Mouse (Mus musculus) liver, embryonic 11.5 days (tissue): Measurements from ENCODE around the gene Rfpl4. TPM values are rescaled to one million over a fixed set of nuclear protein-coding genes. Genes with fewer than 3 reads are reported as not detected.

Source experiments
- ATAC-seq: fragments of 200-750 bp; cut with Nextera tagmentation; replicated peaks from 2 replicates; pipeline ENCODE4 v1.8.0; 2017; ENCODE audit warnings: moderate number of reproducible peaks, mild to moderate bottlenecking, moderate TSS enrichment, moderate library complexity; ENCODE audit not compliant: low FRiP score
- DNase-seq: peaks from one replicate; pipeline ENCODE4 v3.0.0-alpha.2; 2017; ENCODE audit warnings: low spot score
- H3K27ac ChIP-seq: fragments of 300-500 bp; sonication (generic); 2 replicates; pipeline ENCODE4 v1.5.1; 2014; ENCODE audit warnings: mild to moderate bottlenecking, low read depth, low read length, control low read depth
- H3K27me3 ChIP-seq: fragments of 300-500 bp; sonication (generic); replicated peaks from 2 replicates; pipeline ENCODE4 v1.6.1; 2014; ENCODE audit warnings: low read length, mixed read lengths; ENCODE audit not compliant: control insufficient read depth, insufficient read depth
- H3K36me3 ChIP-seq: fragments of 300-500 bp; sonication (generic); 2 replicates; pipeline ENCODE4 v1.6.1; 2014; ENCODE audit warnings: mild to moderate bottlenecking, low read length, moderate library complexity, mixed read lengths; ENCODE audit not compliant: control insufficient read depth, insufficient read depth
- H3K4me1 ChIP-seq: fragments of 300-500 bp; sonication (generic); replicated peaks from 2 replicates; pipeline ENCODE4 v1.6.1; 2014; ENCODE audit warnings: low read length, mixed read lengths; ENCODE audit not compliant: control insufficient read depth, insufficient read depth
- H3K4me2 ChIP-seq: fragments of 300-500 bp; sonication (generic); 2 replicates; pipeline ENCODE4 v1.6.1; 2014; ENCODE audit warnings: mild to moderate bottlenecking, control low read depth, moderate library complexity
- H3K4me3 ChIP-seq: fragments of 300-500 bp; sonication (generic); 2 replicates; pipeline ENCODE4 v1.5.1; 2014; ENCODE audit warnings: low read depth, low read length, control low read depth
- H3K9ac ChIP-seq: fragments of 300-500 bp; sonication (generic); 2 replicates; pipeline ENCODE4 v1.6.1; 2014; ENCODE audit warnings: low read depth, low read length, control low read depth
- H3K9me3 ChIP-seq: fragments of 300-500 bp; sonication (generic); 2 replicates; pipeline ENCODE4 v1.6.1; 2016; ENCODE audit warnings: low read length, inconsistent platforms, mixed read lengths; ENCODE audit not compliant: control insufficient read depth
- WGBS: fragments of 180-500 bp; shearing (Covaris S2); extraction: QIAGEN DNeasy Blood & Tissue Kit; methylation state at CpG from one replicate; pipeline ENCODE4 v1.1.7; 2014; 5-methylcytosine and 5-hydroxymethylcytosine counted together
- polyA plus RNA-seq: library from polyadenylated mRNA; unstranded; fragments of >200 nt; fragmentation: Nextera tagmentation; extraction: Ambion mirVana; gene quantifications from 2 replicates; pipeline ENCODE4 v1.2.1, GENCODE M21; 2014

The Rfpl4 gene
- polyA plus RNA-seq, 1 experiment from 2014 or later = not detected

DNA sequence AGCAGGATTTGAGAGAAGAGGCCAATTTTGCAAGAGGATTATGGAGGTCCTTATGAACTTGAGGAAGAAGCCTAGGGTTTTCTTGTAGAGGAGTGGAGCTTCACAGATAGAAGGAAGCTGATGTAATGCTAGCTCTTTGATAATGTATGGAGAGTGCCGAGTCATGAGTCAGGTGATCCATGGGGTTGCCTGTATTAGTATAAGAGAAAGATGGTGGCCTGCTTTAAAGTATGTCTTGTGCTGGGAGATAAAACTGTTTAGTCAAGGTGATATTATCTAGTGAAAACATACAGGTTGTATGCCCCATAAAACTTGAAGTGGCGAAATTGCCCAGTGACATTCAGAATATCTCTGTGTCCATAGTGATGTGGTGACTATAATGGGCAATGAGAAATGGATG is 39.8 kb downstream of the Rfpl4 start:
- ATAC-seq (peak; percentile 21; the same call in 1 of the 2 replicates), DNase-seq (no peak)
- no peak overlapping the region for H3K9ac ChIP-seq
- 71% methylated on average over 2 of the region's 2 CpGs for WGBS
- H3K4me1 ChIP-seq = peaks cover 32% of the 10 kb centered on the region
- no peak overlapping the region for H3K4me3 ChIP-seq
- peaks cover 56% of the 10 kb centered on the region for H3K36me3 ChIP-seq
- peak overlapping the region; percentile 70 for H3K27ac ChIP-seq
- no peaks in the 10 kb centered on the region for H3K9me3 ChIP-seq
- no peaks in the 10 kb centered on the region for H3K27me3 ChIP-seq
- H3K4me2 ChIP-seq = no peak overlapping the region; the same call in 1 of the 2 replicates

DNA sequence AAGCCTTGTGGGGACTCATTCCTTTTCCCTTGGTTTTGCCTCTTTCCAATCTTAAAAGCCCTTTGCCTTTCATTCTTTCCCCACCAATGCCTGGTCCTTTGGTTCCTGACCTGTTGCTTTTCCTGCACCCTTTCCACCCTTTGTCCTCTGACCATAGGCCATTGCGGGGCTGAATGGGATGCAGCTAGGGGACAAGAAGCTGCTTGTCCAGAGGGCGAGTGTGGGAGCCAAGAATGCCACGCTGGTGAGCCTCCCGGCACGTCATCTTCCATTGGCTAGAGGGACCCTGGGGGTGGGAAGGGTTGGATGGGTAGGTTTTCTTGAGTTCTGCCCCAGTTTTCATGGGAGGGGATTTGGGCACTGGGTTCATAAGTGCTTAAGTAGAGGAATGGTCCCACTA is 41.8 kb downstream of the Rfpl4 start:
- ATAC-seq = no peak
- peaks cover 33% of the 10 kb centered on the region for H3K4me1 ChIP-seq
- no peak overlapping the region for H3K9ac ChIP-seq
- WGBS = 95% methylated on average over 5 of the region's 5 CpGs
- H3K4me2 ChIP-seq = no peak overlapping the region
- DNase-seq = no peak
- peaks cover 76% of the 10 kb centered on the region for H3K36me3 ChIP-seq
- H3K27me3 ChIP-seq = no peaks in the 10 kb centered on the region
- H3K9me3 ChIP-seq = no peaks in the 10 kb centered on the region
- no peak overlapping the region for H3K27ac ChIP-seq
- H3K4me3 ChIP-seq = no peak overlapping the region

DNA sequence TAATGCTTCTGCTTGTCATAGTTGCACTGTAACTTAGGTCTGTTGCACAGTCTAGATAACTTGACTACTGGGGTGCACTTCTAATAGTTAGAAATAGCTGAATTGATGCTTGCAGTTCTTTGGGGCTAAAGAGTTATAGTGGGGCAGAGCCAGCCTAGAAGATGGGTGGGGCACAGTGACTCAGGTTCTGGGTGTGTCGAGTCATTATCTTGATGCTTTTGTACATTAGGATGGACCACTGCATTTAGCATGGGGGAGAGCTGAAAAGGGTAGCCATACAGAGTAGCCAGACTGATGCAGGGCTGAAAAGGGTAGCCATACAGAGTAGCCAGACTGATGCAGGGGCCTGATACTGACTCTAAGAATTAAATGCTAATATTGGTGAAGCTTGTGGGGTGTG is 43.2 kb downstream of the Rfpl4 start:
- DNase-seq (no peak), ATAC-seq (peak; percentile 71)
- 53% methylated on average over 1 of the region's 1 CpGs for WGBS
- Histone ChIP-seq H3K4me3 (no peak overlapping the region), H3K9me3 (no peaks in the 10 kb centered on the region), H3K9ac (no peak overlapping the region), H3K36me3 (peaks cover 85% of the 10 kb centered on the region), H3K27me3 (no peaks in the 10 kb centered on the region), H3K27ac (peak overlapping the region; percentile 76), H3K4me2 (peak overlapping the region; percentile 33; the same call in 1 of the 2 replicates), H3K4me1 (peaks cover 33% of the 10 kb centered on the region)

DNA sequence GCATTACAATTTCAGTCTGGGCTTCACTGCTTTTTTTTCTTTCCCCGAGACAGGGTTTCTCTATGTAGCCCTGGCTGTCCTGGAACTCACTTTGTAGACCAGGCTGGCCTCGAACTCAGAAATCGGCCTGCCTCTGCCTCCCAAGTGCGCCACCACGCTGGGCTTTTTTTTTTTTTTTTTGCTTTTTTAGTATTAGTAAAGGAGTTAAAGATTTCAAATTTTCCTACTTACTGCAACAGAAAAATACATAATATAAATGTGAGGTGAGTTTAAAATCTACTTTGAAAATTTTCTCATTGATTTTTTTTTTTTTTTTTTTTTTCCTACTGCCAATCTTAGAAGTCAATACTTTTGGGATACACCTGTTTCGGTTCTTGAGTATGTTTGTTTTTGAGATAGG is 51.9 kb downstream of the Rfpl4 start:
- peaks cover 42% of the 10 kb centered on the region for H3K36me3 ChIP-seq
- no peak overlapping the region for H3K9ac ChIP-seq
- peak overlapping the region; percentile 100 for H3K4me2 ChIP-seq
- H3K9me3 ChIP-seq = no peaks in the 10 kb centered on the region
- peaks cover 33% of the 10 kb centered on the region for H3K4me1 ChIP-seq
- no peak overlapping the region for H3K4me3 ChIP-seq
- H3K27ac ChIP-seq = no peak overlapping the region
- ATAC-seq (no peak), DNase-seq (no peak)
- H3K27me3 ChIP-seq = no peaks in the 10 kb centered on the region
- 88% methylated on average over 6 of the region's 6 CpGs for WGBS

DNA sequence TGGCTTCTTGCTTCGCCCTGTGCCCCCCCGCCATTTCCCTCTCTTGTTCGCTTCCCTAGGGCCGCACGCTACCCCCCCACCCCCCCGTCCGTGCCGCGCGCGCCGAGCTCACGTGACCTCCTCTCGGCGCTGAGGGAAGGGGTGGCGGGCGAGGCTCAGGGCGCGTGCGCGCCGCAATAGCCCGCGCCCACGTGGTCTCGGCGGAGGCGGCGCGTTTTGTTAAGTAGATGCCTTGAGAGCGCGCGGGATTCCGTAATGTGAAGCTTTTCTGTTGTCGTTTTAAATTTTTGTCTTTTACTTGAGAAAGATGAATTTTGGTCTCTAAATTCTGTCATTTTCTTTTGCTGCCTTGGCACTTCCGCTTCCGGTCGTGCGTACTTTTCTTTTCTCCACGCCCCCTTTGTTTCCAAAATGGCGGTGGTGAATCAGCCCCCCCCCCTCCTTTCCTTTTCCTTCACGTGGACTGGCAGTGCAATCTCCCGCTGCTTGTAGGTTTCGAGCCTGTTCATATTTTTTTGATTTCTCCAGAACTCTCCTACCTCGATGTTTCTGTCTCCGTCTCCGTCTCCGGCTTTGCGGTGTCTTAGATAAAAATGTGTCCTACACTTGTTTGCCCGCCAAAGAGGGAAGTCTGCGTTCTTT is 54.3 kb downstream of the Rfpl4 start:
- Histone ChIP-seq H3K27ac (peak overlapping the region; percentile 98), H3K9ac (peak overlapping the region; percentile 98), H3K4me2 (peak overlapping the region; percentile 100), H3K4me3 (peak overlapping the region; percentile 80), H3K27me3 (peaks cover 15% of the 10 kb centered on the region), H3K9me3 (no peaks in the 10 kb centered on the region), H3K4me1 (peaks cover 37% of the 10 kb centered on the region), H3K36me3 (peaks cover 18% of the 10 kb centered on the region)
- ATAC-seq (peak; percentile 67), DNase-seq (peak; percentile 78)
- WGBS = under 1% methylated on average over 48 of the region's 51 CpGs

DNA sequence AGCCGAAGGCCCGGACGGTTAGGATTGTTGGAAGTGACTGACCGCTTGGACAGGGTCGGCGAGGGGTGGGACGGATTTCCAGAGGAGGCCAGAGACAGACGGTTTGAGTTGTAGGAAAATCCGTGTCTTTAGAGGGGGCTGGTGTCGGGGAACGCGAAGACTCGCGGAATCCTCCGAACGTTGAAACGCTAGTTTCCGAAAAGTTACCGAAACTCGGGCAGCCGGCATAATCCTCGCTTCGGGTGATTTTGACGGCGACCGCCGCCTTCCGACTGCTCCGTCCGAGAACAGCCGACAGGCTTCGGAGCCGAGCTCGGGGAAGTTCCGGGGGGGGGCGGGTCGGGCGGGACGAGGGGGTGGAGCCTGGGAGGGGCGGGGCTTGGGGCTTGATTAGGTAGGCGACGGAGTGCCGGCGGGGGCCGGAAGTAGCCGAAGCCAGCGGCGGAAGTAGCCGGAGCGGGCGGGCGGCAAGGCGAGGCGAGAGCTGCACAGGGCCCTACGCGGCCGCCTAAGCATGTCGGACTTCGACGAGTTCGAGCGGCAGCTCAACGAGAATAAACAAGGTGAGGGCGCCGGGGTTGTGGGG is 54.9 kb downstream of the Rfpl4 start, which contains the start of gene U2af2:
U2af2 (plus strand) TSS at position 370 of the 586 bp plus-strand sequence.
- no peaks in the 10 kb centered on the region for H3K9me3 ChIP-seq
- ATAC-seq = peak; percentile 79
- H3K4me3 ChIP-seq = peak within 1 kb of the TSS; percentile 80
- H3K4me2 ChIP-seq = peak within 1 kb of the TSS; percentile 100
- H3K27me3 ChIP-seq = peaks cover 22% of the 10 kb centered on the region
- DNase-seq = peak; percentile 92
- H3K27ac ChIP-seq = peak within 1 kb of the TSS; percentile 98
- peaks cover 36% of the 10 kb centered on the region for H3K4me1 ChIP-seq
- peaks cover 12% of the 10 kb centered on the region for H3K36me3 ChIP-seq
- peak within 1 kb of the TSS; percentile 98 for H3K9ac ChIP-seq
- WGBS = under 1% methylated on average over 59 of the region's 65 CpGs

DNA sequence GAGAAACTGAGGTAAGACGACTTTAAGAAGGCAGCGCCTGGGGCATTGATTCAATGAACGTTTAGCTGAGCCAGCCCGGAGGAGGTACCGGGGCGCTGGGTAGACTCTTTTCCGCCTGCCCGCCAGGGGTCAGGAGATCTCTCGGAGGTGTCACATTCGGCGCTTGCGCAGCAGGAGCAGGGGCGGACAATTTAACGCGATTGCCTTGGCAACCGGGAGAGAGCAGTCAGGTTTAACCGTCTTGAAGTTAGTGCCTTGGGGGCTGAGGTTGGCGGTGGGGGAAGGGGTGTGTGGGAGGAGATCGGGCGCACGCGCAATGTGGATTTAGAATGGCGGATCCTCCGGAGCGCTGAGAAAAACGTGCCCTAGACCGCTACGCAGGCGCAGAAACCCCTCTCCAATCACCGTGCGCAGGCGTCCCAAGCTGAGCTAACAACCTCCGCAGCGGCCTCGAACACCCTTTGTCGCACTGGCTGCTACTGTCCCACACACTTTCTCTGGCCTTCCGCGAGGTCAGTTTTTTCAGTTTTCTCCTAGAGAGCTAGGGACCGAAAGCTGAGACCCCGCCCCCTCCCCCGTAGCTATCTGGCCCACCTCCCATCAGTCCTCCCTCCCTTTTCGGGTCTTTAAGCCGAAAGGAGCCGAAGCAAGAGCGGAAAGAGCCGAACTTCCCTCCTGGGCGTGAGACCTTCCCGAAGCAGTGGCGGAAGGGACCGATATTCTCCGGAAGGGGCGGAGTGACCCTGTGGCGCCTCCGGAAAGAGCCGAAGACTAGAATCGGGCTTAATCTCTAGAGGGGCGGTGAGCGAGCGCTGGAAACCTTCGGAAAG is 55.6 kb downstream of the Rfpl4 start:
- Histone ChIP-seq H3K36me3 (peaks cover 5% of the 10 kb centered on the region), H3K27me3 (peaks cover 29% of the 10 kb centered on the region), H3K27ac (peak overlapping the region; percentile 98), H3K9me3 (no peaks in the 10 kb centered on the region), H3K9ac (peak overlapping the region; percentile 98), H3K4me2 (peak overlapping the region; percentile 100), H3K4me3 (peak overlapping the region; percentile 80), H3K4me1 (peaks cover 29% of the 10 kb centered on the region)
- 1% methylated on average over 60 of the region's 60 CpGs for WGBS
- ATAC-seq (peak; percentile 86), DNase-seq (peak; percentile 92)

- no peaks in the 10 kb centered on the region for H3K9me3 ChIP-seq
- peak overlapping the region; percentile 80 for H3K4me3 ChIP-seq
- peaks cover 21% of the 10 kb centered on the region for H3K4me1 ChIP-seq
- ATAC-seq (no peak), DNase-seq (peak; percentile 69)
- 4% methylated on average over 27 of the region's 27 CpGs for WGBS
- H3K27me3 ChIP-seq = peaks cover 37% of the 10 kb centered on the region
- peak overlapping the region; percentile 98 for H3K9ac ChIP-seq
- no peaks in the 10 kb centered on the region for H3K36me3 ChIP-seq
- H3K27ac ChIP-seq = peak overlapping the region; percentile 98
- peak overlapping the region; percentile 100 for H3K4me2 ChIP-seq
Observed at GRCm38 (mm10) chr7:5060239-5060731, 56.5 kb downstream of the Rfpl4 start.
